Mouse (Mus musculus) embryonic facial prominence, embryonic 15.5 days (tissue): Measurements from ENCODE around the gene Snai1. TPM values are rescaled to one million over a fixed set of nuclear protein-coding genes. Genes with fewer than 3 reads are reported as not detected.

ENCODE experiments used
- ATAC-seq: fragments of 200-750 bp; cut with Nextera tagmentation; 2 replicates; pipeline ENCODE4 v1.8.0; 2017; ENCODE audit warnings: low read depth, moderate TSS enrichment; ENCODE audit not compliant: insufficient number of reproducible peaks, low FRiP score, low TSS enrichment
- H3K27ac ChIP-seq: fragments of 300-500 bp; sonication (generic); replicated peaks from 2 replicates; pipeline ENCODE4 v1.5.1; 2015; ENCODE audit warnings: mild to moderate bottlenecking, inconsistent platforms
- H3K27me3 ChIP-seq: fragments of 300-500 bp; sonication (generic); 2 replicates; pipeline ENCODE4 v1.6.1; 2015; ENCODE audit warnings: inconsistent platforms
- H3K36me3 ChIP-seq: fragments of 300-500 bp; sonication (generic); 2 replicates; pipeline ENCODE4 v1.6.1; 2015; ENCODE audit warnings: mild to moderate bottlenecking, inconsistent platforms
- H3K4me1 ChIP-seq: fragments of 300-500 bp; sonication (generic); 2 replicates; pipeline ENCODE4 v1.6.1; 2015; ENCODE audit warnings: inconsistent platforms
- H3K4me2 ChIP-seq: fragments of 300-500 bp; sonication (generic); replicated peaks from 2 replicates; pipeline ENCODE4 v1.6.1; 2015; ENCODE audit warnings: mild to moderate bottlenecking, inconsistent platforms
- H3K4me3 ChIP-seq: fragments of 300-500 bp; sonication (generic); replicated peaks from 2 replicates; pipeline ENCODE4 v1.5.1; 2015; ENCODE audit warnings: mild to moderate bottlenecking, inconsistent platforms
- H3K9ac ChIP-seq: fragments of 300-500 bp; sonication (generic); 2 replicates; pipeline ENCODE4 v1.6.1; 2015; ENCODE audit warnings: inconsistent platforms
- H3K9me3 ChIP-seq: fragments of 300-500 bp; sonication (generic); replicated peaks from 2 replicates; pipeline ENCODE4 v1.6.1; 2016; ENCODE audit warnings: inconsistent platforms
- WGBS: fragments of 180-500 bp; shearing (Covaris S2); methylation state at CpG from one replicate; pipeline ENCODE4 v1.1.7; 2015; 5-methylcytosine and 5-hydroxymethylcytosine counted together
- polyA plus RNA-seq: library from polyadenylated mRNA; unstranded; fragments of >200 nt; fragmentation: Nextera tagmentation; extraction: Ambion mirVana; gene quantifications from 2 replicates; pipeline ENCODE4 v1.2.1, GENCODE M21; 2015

Gene Snai1
- polyA plus RNA-seq, 1 experiment from 2014 or later, result 104 TPM

DNA sequence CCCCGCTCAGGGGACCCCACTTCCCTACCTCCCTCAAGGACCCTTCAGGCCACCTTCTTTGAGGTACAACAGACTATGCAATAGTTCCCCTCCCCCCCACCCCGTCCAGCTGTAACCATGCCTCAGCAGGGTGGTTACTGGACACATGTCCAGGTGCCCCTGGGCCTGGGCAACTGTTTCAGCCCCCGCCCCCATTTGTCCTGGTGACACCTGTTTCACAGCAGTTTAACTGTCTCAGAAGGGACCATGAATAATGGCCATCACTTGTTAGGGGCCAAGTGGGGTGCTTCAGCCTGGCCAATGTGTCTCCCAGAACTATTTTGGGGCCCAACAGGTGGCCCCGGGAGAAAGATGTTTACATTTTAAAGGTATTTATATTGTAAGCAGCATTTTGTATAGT, 4.4 kb downstream of the Snai1 start:
- 40% methylated on average over 4 of the region's 4 CpGs for WGBS
- H3K9ac ChIP-seq, result peak overlapping the region; percentile 59; the same call in 1 of the 2 replicates
- no peaks in the 10 kb centered on the region for H3K9me3 ChIP-seq
- ATAC-seq, result no peak
- peaks cover 65% of the 10 kb centered on the region for H3K4me1 ChIP-seq
- H3K4me3 ChIP-seq, result peak overlapping the region; percentile 67
- H3K27ac ChIP-seq, result peak overlapping the region; percentile 98
- H3K27me3 ChIP-seq, result peaks cover 1% of the 10 kb centered on the region; the same call in 1 of the 2 replicates
- peak overlapping the region; percentile 69 for H3K4me2 ChIP-seq
- peaks cover 14% of the 10 kb centered on the region for H3K36me3 ChIP-seq

DNA sequence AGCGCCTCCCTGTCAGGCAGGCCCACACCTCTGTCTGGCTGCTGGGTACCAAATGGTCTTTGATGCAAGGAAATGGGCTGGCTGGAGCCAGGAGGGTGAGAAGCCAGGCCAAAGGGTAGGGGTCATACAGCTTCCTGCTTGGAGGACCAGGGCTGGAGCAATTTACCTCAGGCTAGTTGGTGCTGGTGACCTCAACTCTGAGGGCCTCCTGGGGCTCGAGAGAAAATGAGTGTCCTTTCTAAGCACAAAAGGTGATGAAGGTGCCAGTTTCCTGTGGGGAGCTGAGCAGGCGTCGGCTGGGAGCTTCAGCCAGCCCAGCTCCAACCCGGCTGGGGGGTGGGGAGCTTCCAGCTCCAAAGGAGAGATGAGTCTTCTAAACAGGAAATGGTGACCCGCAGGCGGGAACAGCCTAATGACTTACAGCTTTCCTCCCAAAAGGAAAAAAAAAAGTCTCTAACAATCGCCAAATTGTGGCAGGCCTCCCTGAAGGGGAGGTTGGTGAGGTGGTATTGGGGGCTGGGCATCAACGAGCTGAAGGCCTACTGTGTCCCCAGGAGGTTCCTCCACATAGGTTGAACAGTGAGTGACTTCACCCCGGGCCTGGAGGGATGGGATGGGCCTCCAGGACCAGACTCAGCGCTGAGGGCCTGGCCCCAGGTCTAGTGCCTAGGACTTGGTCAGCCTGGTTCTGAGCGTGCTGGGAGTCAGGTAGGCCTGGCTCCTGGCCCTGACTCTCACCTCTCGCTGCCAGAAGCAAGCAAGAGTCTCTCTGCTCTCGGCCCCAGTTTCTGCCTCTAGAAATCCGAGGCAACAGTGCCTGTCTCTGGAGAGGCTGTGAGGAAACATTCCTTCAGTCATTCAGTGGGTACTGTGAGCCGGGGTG, 5.4 kb downstream of the Snai1 start:
- 0 out of 2 replicates have a peak, but pooled peaks have one; percentile 15 for ATAC-seq
- Histone ChIP-seq H3K4me3 (peak overlapping the region; percentile 67), H3K36me3 (peaks cover 14% of the 10 kb centered on the region), H3K27me3 (no peaks in the 10 kb centered on the region), H3K4me1 (peaks cover 55% of the 10 kb centered on the region), H3K27ac (peak overlapping the region; percentile 98), H3K9me3 (no peaks in the 10 kb centered on the region), H3K9ac (no peak overlapping the region), H3K4me2 (peak overlapping the region; percentile 69)
- WGBS, result 10% methylated on average over 16 of the region's 16 CpGs

DNA sequence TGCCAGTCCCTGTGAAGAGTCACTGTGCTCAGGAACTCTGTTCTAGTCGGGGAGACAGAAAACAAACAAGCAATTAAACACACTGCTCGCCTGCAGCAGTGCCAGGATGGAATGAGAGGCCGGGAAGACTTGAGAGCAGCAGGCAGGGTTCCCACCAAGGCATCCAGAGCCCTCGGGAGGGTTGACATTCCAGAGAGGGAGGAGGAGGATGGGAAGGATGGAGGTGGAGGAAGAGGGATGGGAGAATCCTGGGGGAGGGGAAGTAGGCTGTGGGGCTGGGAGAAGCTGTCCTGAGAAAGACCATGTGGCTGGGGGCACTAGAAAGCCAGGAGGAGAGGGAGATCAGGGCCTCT, 6.0 kb downstream of the Snai1 start:
- Histone ChIP-seq H3K4me2 (0 out of 2 replicates have a peak overlapping the region, but pooled peaks have one; percentile 19), H3K4me1 (peaks cover 55% of the 10 kb centered on the region)
- WGBS, result 5% methylated on average over 4 of the region's 4 CpGs

DNA sequence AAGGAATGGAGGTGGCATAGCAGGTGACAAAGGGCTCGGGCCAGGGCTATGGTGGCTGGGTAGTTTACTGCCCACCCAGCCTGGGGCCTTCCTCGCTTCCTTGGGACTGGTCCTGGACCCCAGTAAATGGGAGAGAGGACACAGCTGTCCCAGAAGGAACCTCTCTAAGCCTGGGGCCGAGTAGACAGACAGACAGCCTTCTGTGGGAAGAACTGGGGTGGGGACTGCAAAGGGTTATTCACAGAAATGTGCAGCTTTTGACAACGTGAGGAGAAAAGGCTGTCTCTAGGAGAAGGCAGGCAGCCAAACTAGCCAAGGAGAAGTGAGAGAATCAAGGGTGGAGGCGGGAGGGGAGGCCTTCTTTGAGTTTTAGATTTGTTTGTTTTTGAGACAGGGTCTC, 6.5 kb downstream of the Snai1 start:
- no peaks in the 10 kb centered on the region for H3K27me3 ChIP-seq
- H3K36me3 ChIP-seq, result peaks cover 14% of the 10 kb centered on the region; the same call in 1 of the 2 replicates
- H3K4me3 ChIP-seq, result no peak overlapping the region
- WGBS, result 48% methylated on average over 5 of the region's 5 CpGs
- ATAC-seq, result no peak
- H3K27ac ChIP-seq, result peak overlapping the region; percentile 98
- H3K9me3 ChIP-seq, result no peaks in the 10 kb centered on the region
- peaks cover 55% of the 10 kb centered on the region for H3K4me1 ChIP-seq
- no peak overlapping the region for H3K4me2 ChIP-seq
- H3K9ac ChIP-seq, result no peak overlapping the region

More for the DNA sequence above, 6.0 kb downstream of the Snai1 start:
- H3K4me3 ChIP-seq, result no peak overlapping the region
- no peak overlapping the region for H3K9ac ChIP-seq
- no peaks in the 10 kb centered on the region for H3K27me3 ChIP-seq
- peak overlapping the region; percentile 98 for H3K27ac ChIP-seq
- peak; percentile 49 for ATAC-seq
- H3K9me3 ChIP-seq, result no peaks in the 10 kb centered on the region
- H3K36me3 ChIP-seq, result peaks cover 14% of the 10 kb centered on the region

DNA sequence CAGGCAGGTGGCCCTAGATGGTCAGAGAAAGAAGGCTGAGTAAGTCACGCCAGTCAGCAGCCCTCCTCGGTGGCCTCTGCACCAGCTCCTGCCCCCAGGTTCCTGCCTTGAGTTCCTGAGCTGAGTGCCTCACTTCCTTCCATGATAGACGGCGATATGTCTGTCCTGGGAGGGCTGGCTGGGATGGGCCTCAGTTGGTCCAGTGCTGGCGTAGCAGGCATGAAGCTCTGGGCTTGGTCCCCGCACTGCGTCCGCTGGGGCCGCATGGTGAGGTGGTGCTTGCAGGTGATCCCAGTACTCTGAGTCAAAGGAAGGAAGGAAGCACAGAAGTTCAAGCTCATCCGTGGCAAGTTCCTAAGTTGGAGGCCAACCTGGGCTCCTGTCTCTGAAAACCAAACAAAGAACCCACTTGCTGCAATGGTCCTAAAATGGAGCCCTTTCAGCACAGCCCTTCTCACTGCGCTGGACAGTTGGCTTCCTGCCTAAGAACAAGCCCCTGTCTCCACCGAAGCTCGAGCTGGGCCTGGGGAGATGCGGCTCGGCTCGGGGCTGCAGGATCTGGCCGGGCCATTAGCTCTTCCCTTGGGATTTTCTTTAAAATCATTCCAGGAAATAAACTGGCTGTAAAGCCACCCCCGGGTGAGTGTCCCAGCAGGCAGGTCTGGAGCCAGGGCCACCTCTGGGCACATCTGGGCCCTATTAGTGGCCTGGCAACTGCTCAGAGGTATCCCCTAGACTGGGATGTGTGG, 8.6 kb downstream of the Snai1 start:
- 61% methylated on average over 18 of the region's 18 CpGs for WGBS
- Histone ChIP-seq H3K27me3 (no peaks in the 10 kb centered on the region), H3K4me2 (no peak overlapping the region), H3K4me3 (no peak overlapping the region), H3K9me3 (no peaks in the 10 kb centered on the region), H3K4me1 (peaks cover 41% of the 10 kb centered on the region), H3K27ac (peak overlapping the region; percentile 85), H3K36me3 (peaks cover 10% of the 10 kb centered on the region; the same call in 1 of the 2 replicates), H3K9ac (no peak overlapping the region)
- ATAC-seq, result no peak

DNA sequence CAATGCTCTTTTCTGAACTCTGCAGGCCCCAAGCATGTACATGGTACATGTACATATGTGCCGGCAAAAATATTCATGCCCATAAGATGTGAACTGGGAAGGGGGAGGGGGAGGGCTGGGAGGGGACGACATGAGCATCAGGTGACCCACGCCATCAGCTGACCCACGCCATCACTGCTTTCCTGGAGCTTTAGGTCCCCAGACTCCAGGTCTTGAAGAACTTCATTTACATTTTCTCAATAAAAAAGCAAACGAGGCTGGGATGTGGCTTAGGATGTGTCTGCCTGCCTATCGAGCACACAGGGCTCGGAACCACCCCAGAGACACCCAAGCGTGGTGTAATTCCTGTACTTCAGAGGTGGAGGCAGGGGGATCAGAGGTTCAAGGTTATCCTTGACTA, 9.4 kb downstream of the Snai1 start:
- H3K27me3 ChIP-seq, result no peaks in the 10 kb centered on the region
- 74% methylated on average over 8 of the region's 8 CpGs for WGBS
- peaks cover 35% of the 10 kb centered on the region for H3K4me1 ChIP-seq
- H3K9ac ChIP-seq, result no peak overlapping the region
- no peak overlapping the region for H3K27ac ChIP-seq
- no peak overlapping the region for H3K4me3 ChIP-seq
- H3K4me2 ChIP-seq, result no peak overlapping the region
- ATAC-seq, result no peak
- no peaks in the 10 kb centered on the region for H3K9me3 ChIP-seq
- peaks cover 4% of the 10 kb centered on the region; the same call in 1 of the 2 replicates for H3K36me3 ChIP-seq

DNA sequence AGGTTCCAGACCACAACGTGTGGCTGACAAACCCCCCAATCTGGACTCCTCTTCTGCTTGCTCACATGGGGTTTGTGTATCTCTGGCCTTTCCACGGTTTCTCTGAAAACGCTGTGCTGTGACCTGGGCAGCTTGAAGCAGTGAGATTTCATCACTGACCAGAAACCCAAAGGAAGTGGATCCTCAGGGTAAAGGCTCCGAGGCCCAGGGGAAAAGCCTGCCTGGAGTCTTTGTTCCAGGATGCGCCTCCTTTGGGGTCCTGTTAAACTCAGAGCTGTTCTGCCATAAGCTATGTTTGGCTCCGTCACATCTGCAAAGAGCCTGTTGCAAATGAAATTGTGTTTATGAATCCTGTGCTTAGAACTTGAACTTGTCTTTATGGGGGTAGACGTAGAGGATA, 11.0 kb downstream of the Snai1 start:
- Histone ChIP-seq H3K9me3 (no peaks in the 10 kb centered on the region), H3K27me3 (no peaks in the 10 kb centered on the region), H3K4me1 (peaks cover 30% of the 10 kb centered on the region), H3K4me2 (no peak overlapping the region), H3K27ac (peak overlapping the region; percentile 58), H3K36me3 (no peaks in the 10 kb centered on the region), H3K4me3 (no peak overlapping the region), H3K9ac (no peak overlapping the region)
- ATAC-seq, result no peak
- 71% methylated on average over 7 of the region's 7 CpGs for WGBS

DNA sequence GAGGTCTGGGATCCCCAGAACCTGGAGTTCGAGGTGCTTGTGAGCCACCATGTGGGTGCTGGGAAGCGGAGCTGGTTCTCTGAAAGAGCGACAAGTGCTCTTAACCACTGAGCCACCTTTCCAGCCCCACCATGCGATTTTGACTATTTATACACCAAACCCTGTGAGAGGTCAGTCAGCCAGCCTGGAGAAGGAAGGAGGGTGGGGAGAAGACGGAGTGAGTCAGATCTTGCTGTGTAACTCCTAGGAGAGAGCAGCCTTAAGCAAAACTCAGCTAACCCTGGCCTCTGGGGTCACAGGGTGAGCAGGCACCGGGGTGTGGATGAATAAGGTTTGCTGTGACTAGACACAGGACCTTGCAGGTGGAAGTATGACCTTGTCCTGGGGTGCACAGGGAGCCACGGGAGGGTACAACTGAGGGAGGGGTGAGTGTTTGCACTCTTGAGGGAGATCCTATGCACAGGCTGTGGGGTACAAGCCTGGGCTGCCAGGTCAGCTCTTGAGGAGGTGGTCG, 12.4 kb downstream of the Snai1 start:
- Histone ChIP-seq H3K9me3 (no peaks in the 10 kb centered on the region), H3K4me3 (no peak overlapping the region), H3K36me3 (no peaks in the 10 kb centered on the region), H3K4me2 (no peak overlapping the region), H3K9ac (no peak overlapping the region), H3K4me1 (peaks cover 30% of the 10 kb centered on the region), H3K27me3 (no peaks in the 10 kb centered on the region), H3K27ac (no peak overlapping the region)
- 69% methylated on average over 8 of the region's 8 CpGs for WGBS
- ATAC-seq, result no peak

DNA sequence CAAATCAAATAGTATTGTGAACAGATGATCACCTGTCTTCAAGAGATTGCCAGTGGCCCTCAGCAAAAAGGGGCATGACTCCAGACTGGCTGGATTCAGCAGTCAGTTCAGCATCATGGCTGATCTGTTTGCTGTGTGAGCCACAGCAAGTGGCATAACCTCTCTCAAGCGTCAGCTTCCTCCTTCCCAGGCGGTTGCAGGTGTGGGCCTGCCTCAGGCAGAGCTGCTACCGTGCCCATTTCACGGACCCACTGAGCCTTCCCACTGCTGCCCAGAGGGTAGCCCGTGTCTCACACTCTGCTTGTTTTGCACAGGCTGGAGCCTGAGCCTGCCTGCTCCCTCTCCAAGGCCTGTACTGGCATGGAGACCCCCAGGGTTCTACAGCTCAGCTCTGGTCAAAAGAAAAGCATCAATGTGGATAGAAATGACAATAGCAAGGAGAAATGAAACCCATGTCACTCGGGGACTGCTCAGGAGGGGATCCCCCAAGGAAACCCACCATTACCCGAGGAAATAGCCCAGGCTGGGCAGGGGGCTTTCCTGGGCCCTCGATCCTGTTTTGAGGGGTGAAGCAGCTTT, 13.4 kb downstream of the Snai1 start:
- H3K4me3 ChIP-seq, result no peak overlapping the region
- no peaks in the 10 kb centered on the region for H3K9me3 ChIP-seq
- H3K27me3 ChIP-seq, result no peaks in the 10 kb centered on the region
- H3K9ac ChIP-seq, result no peak overlapping the region
- H3K27ac ChIP-seq, result 0 out of 2 replicates have a peak overlapping the region, but pooled peaks have one; percentile 11
- 60% methylated on average over 8 of the region's 8 CpGs for WGBS
- H3K36me3 ChIP-seq, result no peaks in the 10 kb centered on the region
- H3K4me2 ChIP-seq, result no peak overlapping the region
- ATAC-seq, result no peak
- peaks cover 27% of the 10 kb centered on the region for H3K4me1 ChIP-seq

DNA sequence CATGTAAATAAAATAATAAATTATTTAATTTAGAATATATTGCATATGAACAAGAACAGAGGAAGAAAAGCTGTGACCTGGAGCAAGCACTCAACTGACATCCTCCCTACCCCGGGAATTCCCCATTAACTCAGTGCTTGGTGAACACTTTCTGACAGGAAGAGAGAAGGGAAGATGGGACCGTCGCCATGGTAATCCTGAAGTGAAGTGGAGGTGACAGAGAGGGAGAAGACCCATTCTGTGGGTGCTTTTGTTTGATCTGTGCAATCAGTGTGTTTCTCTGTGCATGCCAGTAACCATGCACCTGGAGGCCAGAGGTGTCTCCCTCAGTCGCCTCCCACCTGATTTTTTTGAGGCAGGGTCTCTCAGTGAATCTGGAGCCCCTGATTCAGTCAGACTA, 14.3 kb downstream of the Snai1 start:
- no peaks in the 10 kb centered on the region for H3K27me3 ChIP-seq
- no peaks in the 10 kb centered on the region for H3K36me3 ChIP-seq
- no peak overlapping the region for H3K4me2 ChIP-seq
- H3K4me3 ChIP-seq, result no peak overlapping the region
- H3K27ac ChIP-seq, result peak overlapping the region; percentile 22
- ATAC-seq, result no peak
- WGBS, result 87% methylated on average over 4 of the region's 4 CpGs
- no peak overlapping the region for H3K9ac ChIP-seq
- peaks cover 19% of the 10 kb centered on the region for H3K4me1 ChIP-seq
- H3K9me3 ChIP-seq, result no peaks in the 10 kb centered on the region

DNA sequence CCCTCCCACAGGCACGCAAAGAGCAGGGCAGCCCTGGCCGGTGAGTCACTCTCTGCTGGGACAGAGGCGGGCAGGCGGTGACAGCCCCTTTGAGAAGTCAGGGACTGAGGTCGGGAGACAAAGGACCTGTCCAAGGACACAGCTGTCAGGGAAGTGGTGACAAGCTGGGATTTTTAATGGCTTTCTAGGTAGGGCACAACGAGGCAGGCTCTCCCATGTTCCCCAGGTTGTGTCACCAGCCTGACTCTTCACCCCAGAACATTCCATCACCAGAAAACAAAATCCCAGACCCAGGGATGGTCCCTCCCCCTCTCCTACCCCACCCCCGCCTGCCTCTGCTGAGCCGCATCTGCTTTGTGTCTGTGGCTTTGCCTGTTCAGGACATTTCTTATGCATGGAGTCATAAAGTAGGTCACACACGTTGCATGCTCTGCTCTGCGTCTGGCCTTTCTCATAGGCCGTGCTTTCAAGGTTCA, 15.0 kb downstream of the Snai1 start:
- H3K9ac ChIP-seq, result no peak overlapping the region
- H3K4me3 ChIP-seq, result no peak overlapping the region
- peak; percentile 58; the same call in 1 of the 2 replicates for ATAC-seq
- peak overlapping the region; percentile 22 for H3K27ac ChIP-seq
- no peak overlapping the region for H3K4me2 ChIP-seq
- H3K27me3 ChIP-seq, result no peaks in the 10 kb centered on the region
- H3K9me3 ChIP-seq, result no peaks in the 10 kb centered on the region
- 24% methylated on average over 11 of the region's 11 CpGs for WGBS
- no peaks in the 10 kb centered on the region for H3K36me3 ChIP-seq
- H3K4me1 ChIP-seq, result peaks cover 19% of the 10 kb centered on the region
